Mouse (Mus musculus): ENCODE measurements at regions not wholly inside any gene's neighbourhood (a gene's known extent, or its start where the extent isn't known, plus 50 kb on each side); places are given as distances from the start of the nearest gene placed in this dataset.

DNA sequence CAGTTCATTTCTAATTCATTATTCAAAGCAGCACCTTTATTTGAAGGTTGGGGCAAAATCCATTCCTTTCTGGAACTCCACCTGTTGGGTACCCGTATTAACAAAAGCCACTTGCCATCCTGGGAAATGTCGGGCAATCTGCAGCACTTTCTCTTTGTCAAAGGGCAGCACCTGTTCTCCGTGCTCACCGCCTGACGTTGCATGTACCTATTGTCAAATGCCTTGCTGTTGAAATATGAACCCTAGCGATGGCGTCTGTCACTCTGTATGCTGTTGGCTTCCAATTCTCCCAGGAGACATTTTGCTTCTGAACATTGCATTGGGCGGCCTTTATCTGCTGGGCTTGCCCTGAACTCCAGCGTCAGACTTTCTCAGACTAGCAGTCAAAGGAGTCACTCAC is 55.3 kb upstream of the Synm start:
- TF ChIP-seq CTCF (conservative IDR thresholded peaks at IDR 0.05; ENCODE audit: insufficient read depth, insufficient read length, low read depth, low read length): no peak
- TF ChIP-seq POLR2A (IDR thresholded peaks at IDR 0.05; ENCODE audit: low read depth, low read length): no peak

All from kidney, adult 2 months (tissue).